Mouse (Mus musculus): ENCODE data around the gene Crtc2.

DNA sequence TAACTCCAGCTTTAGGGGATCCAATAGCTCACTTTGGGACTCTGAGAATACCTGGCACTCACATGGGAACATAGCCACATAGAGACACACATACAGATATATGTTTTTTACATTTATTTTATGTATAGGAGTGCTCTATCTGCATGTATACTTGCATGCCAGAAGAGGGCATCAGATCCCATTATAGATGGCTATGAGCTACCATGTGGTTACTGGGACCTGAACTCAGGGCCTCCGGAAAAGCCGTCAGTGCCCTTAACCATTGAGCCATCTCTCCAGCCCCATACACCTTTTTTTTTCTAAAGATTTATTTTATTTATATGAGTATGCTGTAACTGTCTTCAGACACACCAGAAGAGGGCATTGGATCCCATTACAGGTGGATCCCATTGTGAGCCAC is 30.2 kb downstream of the Crtc2 start:
- TF ChIP-seq CTCF (IDR thresholded peaks at IDR 0.05; ENCODE audit: borderline replicate concordance, insufficient read depth, low read length) (no peak), POLR2A (IDR thresholded peaks at IDR 0.05; ENCODE audit: low read depth, low read length) (no peak)
